Mouse (Mus musculus): Measurements from ENCODE around the gene Rrbp1. TPM values are rescaled to one million over a fixed set of nuclear protein-coding genes. Genes with fewer than 3 reads are reported as not detected.

The Rrbp1 gene
- polyA plus RNA-seq, 1 experiment, result 78.1 TPM

GRCm38 (mm10) chr2:144030791-144031190 is 19.7 kb upstream of the Rrbp1 start:
- no peak for DNase-seq
- WGBS, result 89% methylated on average over 7 of the region's 7 CpGs
- Histone ChIP-seq H3K4me3 (replicated peaks; ENCODE audit: extremely low read depth, low read depth, low read length) (no peak overlapping the region), H3K4me1 (ENCODE audit: control insufficient read depth, insufficient read depth, low read length) (no peaks in the 10 kb centered on the region)
- TF ChIP-seq POLR2A (IDR thresholded peaks at IDR 0.05; ENCODE audit: borderline replicate concordance, extremely low read depth, low read depth, low read length) (no peak), CTCF (IDR thresholded peaks at IDR 0.05; ENCODE audit: insufficient read depth, low read length) (no peak)

GRCm38 (mm10) chr2:144026456-144026855 is 15.4 kb upstream of the Rrbp1 start:
- Histone ChIP-seq H3K4me1 (ENCODE audit: control insufficient read depth, insufficient read depth, low read length) (no peaks in the 10 kb centered on the region), H3K4me3 (replicated peaks; ENCODE audit: extremely low read depth, low read depth, low read length) (no peak overlapping the region)
- WGBS, result 52% methylated on average over 4 of the region's 4 CpGs
- TF ChIP-seq CTCF (IDR thresholded peaks at IDR 0.05; ENCODE audit: insufficient read depth, low read length), result no peak
- TF ChIP-seq POLR2A (IDR thresholded peaks at IDR 0.05; ENCODE audit: borderline replicate concordance, extremely low read depth, low read depth, low read length), result no peak
- no peak for DNase-seq

GRCm38 (mm10) chr2:144025361-144025760 is 14.3 kb upstream of the Rrbp1 start:
- WGBS, result 74% methylated on average over 9 of the region's 9 CpGs
- no peak for DNase-seq
- Histone ChIP-seq H3K4me3 (replicated peaks; ENCODE audit: extremely low read depth, low read depth, low read length) (no peak overlapping the region), H3K4me1 (ENCODE audit: control insufficient read depth, insufficient read depth, low read length) (no peaks in the 10 kb centered on the region)
- TF ChIP-seq POLR2A (IDR thresholded peaks at IDR 0.05; ENCODE audit: borderline replicate concordance, extremely low read depth, low read depth, low read length) (no peak), CTCF (IDR thresholded peaks at IDR 0.05; ENCODE audit: insufficient read depth, low read length) (no peak)

GRCm38 (mm10) chr2:144022441-144022840 is 11.4 kb upstream of the Rrbp1 start:
- no peak overlapping the region for H3K4me3 ChIP-seq (replicated peaks; ENCODE audit: extremely low read depth, low read depth, low read length)
- TF ChIP-seq POLR2A (IDR thresholded peaks at IDR 0.05; ENCODE audit: borderline replicate concordance, extremely low read depth, low read depth, low read length) (no peak), CTCF (IDR thresholded peaks at IDR 0.05; ENCODE audit: insufficient read depth, low read length) (no peak)
- 83% methylated on average over 3 of the region's 3 CpGs for WGBS
- no peak for DNase-seq
- H3K4me1 ChIP-seq (ENCODE audit: control insufficient read depth, insufficient read depth, low read length), result no peaks in the 10 kb centered on the region

- DNase-seq, result no peak
- WGBS, result 49% methylated on average over 2 of the region's 2 CpGs
- H3K4me1 ChIP-seq (ENCODE audit: control insufficient read depth, insufficient read depth, low read length), result no peaks in the 10 kb centered on the region
- TF ChIP-seq CTCF (IDR thresholded peaks at IDR 0.05; ENCODE audit: insufficient read depth, low read length) (no peak), POLR2A (IDR thresholded peaks at IDR 0.05; ENCODE audit: borderline replicate concordance, extremely low read depth, low read depth, low read length) (no peak)
- H3K4me3 ChIP-seq (replicated peaks; ENCODE audit: extremely low read depth, low read depth, low read length), result no peak overlapping the region
Measured at GRCm38 (mm10) chr2:144019971-144020370, 8.9 kb upstream of the Rrbp1 start.

- 85% methylated on average over 9 of the region's 9 CpGs for WGBS
- H3K4me3 ChIP-seq (replicated peaks; ENCODE audit: extremely low read depth, low read depth, low read length), result no peak overlapping the region
- peaks cover 2% of the 10 kb centered on the region; the same call in 1 of the 2 replicates for H3K4me1 ChIP-seq (ENCODE audit: control insufficient read depth, insufficient read depth, low read length)
- no peak for DNase-seq
- TF ChIP-seq POLR2A (IDR thresholded peaks at IDR 0.05; ENCODE audit: borderline replicate concordance, extremely low read depth, low read depth, low read length), result no peak
- TF ChIP-seq CTCF (IDR thresholded peaks at IDR 0.05; ENCODE audit: insufficient read depth, low read length), result no peak
Measured at GRCm38 (mm10) chr2:144015861-144016260, 4.8 kb upstream of the Rrbp1 start.

- WGBS, result 62% methylated on average over 5 of the region's 5 CpGs
Measured at GRCm38 (mm10) chr2:144014481-144014880, 3.4 kb upstream of the Rrbp1 start.

GRCm38 (mm10) chr2:144014051-144014450 is 3.0 kb upstream of the Rrbp1 start:
- TF ChIP-seq POLR2A (IDR thresholded peaks at IDR 0.05; ENCODE audit: borderline replicate concordance, extremely low read depth, low read depth, low read length) (no peak), CTCF (IDR thresholded peaks at IDR 0.05; ENCODE audit: insufficient read depth, low read length) (no peak)
- WGBS, result 65% methylated on average over 11 of the region's 11 CpGs
- Histone ChIP-seq H3K4me1 (ENCODE audit: control insufficient read depth, insufficient read depth, low read length) (peaks cover 4% of the 10 kb centered on the region), H3K4me3 (replicated peaks; ENCODE audit: extremely low read depth, low read depth, low read length) (no peak overlapping the region)
- no peak for DNase-seq

More at GRCm38 (mm10) chr2:144014481-144014880, 3.4 kb upstream of the Rrbp1 start:
- H3K4me1 ChIP-seq (ENCODE audit: control insufficient read depth, insufficient read depth, low read length), result peaks cover 4% of the 10 kb centered on the region
- H3K4me3 ChIP-seq (replicated peaks; ENCODE audit: extremely low read depth, low read depth, low read length), result no peak overlapping the region
- TF ChIP-seq POLR2A (IDR thresholded peaks at IDR 0.05; ENCODE audit: borderline replicate concordance, extremely low read depth, low read depth, low read length) (no peak), CTCF (IDR thresholded peaks at IDR 0.05; ENCODE audit: insufficient read depth, low read length) (no peak)
- no peak for DNase-seq

GRCm38 (mm10) chr2:144010282-144011044 is 600 bp downstream of the Rrbp1 start:
- peak; percentile 89 for DNase-seq
- Histone ChIP-seq H3K4me3 (replicated peaks; ENCODE audit: extremely low read depth, low read depth, low read length) (peak overlapping the region; percentile 89), H3K4me1 (ENCODE audit: control insufficient read depth, insufficient read depth, low read length) (peaks cover 27% of the 10 kb centered on the region)
- peak; percentile 54; the same call in 1 of the 2 replicates for TF ChIP-seq CTCF (IDR thresholded peaks at IDR 0.05; ENCODE audit: insufficient read depth, low read length)
- TF ChIP-seq POLR2A (IDR thresholded peaks at IDR 0.05; ENCODE audit: borderline replicate concordance, extremely low read depth, low read depth, low read length), result no peak
- under 1% methylated on average over 104 of the region's 107 CpGs for WGBS
